Mouse (Mus musculus): ENCODE results near the gene Thbs1.

Thbs1 gene

DNA sequence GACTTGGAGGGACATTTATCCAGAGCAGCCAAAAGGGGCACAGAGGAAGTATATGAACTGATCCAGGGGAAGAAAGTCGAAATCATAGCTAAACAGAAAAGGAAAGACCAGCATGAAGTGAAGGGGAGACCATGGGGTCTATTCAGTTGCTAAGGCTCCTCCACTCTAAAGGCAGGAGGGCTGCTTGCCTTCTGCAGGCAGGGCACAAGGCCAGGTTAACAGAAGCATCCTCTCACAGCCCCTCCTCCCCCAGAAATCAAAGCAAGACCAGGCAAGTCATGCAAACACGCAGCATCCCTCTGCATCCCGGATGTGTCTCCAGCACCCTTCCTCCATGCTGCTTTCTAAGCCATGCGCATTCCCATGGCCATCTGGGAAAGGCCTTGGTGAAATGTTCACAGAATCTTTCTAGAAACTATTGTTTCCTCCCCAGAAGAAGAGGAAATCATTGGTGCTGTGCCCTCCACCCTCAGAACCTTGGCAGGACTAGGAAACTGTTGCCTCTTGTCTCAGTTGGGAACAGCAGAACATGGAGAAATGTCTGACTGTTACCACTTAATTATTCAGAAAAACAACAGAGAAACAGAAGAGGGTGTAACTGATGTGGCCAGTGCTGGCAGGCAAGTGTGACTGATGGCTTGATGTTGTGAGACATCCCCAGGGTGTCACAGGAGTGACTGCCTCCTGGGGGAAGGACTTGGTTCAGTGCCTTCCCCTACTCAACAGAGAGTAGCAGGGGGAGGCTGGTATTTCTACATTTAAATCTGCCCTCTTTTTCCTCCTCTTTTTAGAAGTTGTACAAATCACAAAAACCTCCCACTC, 36.9 kb downstream of the Thbs1 start:
- no peak for DNase-seq (ENCODE audit: low spot score)

DNA sequence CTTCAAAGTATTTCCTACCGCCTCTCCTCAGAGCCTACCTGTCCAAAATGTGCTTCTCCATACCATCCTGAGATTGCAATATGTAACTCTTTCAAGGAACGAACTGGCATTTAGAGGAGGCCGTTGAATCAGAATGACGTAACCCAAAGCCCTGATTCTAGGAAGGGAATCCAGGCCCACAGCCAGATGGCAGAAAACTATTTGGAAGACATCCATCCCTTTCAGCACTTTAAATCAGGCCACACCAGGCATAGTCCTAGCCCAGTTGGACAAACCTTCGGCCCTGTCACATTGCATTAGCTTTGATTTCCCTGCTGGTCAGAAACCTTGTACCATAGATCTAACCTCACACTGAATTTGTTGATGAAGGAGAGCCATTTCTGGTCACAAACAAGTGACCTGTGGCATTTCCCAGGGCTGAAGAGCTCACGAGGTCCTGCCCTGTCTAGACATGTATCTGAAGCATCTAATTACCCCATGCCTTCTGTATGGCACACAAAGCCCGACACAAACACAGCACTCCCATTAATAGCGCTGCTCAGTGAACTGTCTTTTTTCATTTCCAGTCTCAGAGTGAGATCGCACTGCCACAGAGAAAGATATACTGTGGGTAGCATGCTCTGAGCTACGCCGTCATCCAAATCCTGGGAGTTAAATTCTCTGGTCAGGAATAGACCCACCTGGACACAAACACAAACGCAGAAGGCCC, 38.3 kb downstream of the Thbs1 start:
- no peak for DNase-seq (ENCODE audit: low spot score)

DNA sequence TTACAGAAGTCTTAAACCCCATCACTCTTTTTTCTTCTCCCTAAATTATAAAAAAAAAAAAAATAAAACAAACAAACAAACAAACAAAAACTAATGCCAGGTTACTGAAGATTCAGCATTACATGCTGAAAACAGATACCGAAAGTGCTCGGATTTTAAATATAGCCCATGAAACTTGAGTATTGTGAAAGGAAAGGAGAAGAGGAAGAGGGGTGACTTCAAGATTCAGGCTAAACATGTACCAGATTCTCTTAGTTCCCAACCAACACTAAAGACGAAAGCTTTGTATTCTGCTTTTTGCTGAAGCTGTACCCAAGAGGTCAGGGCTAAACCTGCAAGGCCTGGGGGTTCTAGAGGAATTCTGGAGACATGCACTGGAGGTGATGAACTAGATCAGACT, 46.4 kb downstream of the Thbs1 start:
- no peak for DNase-seq (ENCODE audit: low spot score)

DNA sequence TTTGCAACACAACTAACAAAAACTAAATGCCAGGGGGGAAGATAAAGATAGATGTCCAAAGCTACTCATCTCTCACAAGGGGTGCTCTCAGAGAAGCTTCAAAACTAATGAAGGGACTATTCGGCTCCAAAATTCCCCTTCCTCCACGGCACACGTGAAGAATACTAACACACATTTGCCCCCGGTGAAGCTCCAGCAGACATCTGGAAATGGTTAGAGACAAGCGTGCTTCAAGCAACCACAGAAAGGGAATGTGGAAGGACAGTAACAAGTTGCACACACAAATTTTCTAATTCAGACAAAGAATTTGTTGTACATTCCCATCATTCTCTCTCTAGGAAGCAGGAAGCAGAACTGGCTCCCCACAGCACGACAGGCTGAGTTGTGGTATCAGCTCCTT, 47.5 kb downstream of the Thbs1 start:
- no peak for DNase-seq (ENCODE audit: low spot score)

DNA sequence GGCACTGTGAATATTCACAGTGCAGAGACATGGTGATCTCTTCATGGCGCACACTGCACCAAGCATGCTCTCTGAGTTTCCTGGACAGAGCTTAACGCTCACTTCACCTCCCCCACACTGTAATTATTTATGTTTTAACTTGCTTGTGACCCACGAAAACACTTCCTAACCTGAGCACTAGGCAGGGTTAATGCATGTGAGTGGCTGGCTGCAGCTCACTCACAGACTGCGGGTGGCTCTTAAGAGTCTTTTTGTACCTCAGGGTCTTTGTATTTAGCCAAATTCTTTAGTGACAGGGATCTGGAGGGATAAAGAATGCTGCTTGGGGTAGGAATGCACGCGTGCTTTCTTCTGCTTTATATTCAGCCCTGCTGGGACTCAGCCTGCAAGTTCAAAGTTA, 48.9 kb downstream of the Thbs1 start:
- no peak for DNase-seq (ENCODE audit: low spot score)

DNA sequence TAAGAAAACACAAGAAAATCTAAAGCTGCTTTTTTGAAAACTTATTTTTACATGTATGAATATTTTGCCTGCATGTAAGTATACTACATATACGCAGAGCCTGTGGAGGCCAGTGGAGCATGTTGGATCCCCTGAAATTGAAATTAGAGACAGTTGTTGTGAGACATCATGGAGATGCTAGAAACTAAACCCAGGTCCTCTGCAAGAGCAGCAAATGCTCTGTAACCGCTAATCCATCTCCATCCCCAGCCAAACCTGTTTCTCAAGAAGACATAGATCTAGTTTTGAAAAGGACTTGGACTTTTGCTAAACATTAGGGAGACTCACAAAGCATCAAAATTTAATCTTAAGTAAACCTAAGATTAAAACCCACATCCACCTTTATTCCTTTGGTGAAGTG, 49.3 kb downstream of the Thbs1 start:
- DNase-seq (ENCODE audit: low spot score): no peak

DNA sequence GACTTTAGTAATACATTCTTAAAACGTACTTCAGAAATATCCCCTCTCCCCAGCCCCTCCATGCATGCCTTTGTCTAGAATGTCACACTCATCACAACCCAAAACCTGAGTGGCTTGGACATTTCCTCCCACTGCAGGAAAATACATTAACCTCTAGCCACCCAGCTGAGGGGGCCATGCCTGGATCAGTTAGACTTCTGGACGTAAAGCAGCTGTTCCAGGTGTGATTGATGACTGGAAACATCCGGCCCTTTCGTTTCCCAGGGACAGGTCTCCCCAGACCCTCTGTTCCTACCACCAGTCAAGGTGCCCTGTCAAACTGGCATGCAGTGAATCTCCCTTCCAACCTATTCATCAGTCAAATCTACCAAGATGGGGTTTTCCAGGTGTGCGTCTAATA, 50.8 kb downstream of the Thbs1 start:
- DNase-seq (ENCODE audit: low spot score): no peak

DNA sequence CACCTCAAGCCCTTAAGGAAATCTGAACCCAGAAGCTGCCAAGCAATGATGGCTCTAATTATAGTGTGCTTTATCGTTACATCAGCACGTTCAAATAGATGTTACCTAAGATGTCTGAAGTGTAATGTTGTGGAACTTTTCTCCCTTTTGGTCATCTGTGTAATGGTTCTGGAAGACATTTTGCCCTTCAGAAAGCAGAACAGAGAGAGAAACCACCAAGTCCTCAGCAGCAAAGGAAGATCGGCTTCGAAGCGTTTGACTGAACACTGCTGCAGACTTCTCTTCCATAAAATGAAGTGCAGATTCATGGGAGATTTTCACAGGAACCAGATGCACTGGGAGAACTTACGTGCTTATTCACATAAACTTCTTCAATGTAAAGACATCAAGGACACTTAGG, 52.5 kb downstream of the Thbs1 start:
- no peak for DNase-seq (ENCODE audit: low spot score)

DNA sequence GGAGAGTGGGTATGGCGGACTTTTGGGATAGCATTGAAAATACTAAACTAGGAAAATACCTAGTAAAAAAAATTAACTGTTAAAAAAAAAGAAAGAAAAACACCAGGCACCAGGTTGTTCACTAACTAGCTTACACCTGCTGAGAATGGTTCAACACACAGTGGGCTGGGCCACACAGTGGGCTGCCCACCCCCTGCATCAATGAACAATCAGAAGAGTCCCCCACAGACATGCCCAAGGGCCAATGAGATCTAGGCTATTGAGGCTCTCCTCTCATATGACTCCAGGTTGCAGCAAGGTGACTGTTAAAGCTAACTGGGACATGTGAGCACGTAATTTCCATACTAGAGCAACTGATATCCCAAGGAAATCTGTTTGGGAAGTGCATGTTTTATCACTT, 54.0 kb downstream of the Thbs1 start:
- no peak for DNase-seq (ENCODE audit: low spot score)

DNA sequence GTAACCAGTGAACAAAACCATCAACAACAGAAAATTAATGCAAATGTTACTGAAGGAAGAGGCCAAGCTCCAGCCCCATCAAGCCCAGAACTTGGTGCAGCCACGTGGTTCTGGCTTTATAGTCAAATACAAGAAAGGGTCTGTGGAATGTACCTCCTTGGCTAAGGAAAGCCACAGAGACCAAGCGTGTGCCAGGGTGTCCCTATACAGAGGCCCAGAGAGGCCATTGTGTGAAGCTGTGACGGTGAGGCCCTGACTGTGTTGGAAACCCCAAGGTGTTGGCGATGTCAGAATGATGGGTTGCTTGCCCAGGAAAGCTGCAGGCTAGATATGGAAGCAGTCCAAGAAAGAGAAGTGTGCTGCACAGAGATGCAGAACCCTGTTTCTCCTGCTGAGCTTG, 56.1 kb downstream of the Thbs1 start:
- no peak for DNase-seq (ENCODE audit: low spot score)

DNA sequence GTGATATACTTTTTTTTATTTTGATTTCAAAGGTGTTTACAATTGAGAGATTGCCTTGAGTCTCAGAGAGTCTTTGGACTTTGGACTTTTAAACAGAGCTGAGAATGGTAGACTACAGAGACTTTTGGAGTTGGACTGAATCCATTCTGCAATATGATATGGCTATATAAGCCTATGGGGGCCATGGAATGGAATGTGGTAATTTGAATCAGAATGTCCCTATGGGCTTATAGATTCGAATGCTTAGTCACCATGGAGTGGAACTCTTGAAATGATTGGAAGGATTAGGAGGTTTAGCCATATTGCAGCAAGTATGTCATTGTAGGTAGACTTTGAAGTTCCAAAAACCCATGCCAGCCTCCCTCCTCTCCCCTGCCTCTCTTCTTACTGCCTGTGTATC, 56.5 kb downstream of the Thbs1 start:
- DNase-seq (ENCODE audit: low spot score): no peak

DNA sequence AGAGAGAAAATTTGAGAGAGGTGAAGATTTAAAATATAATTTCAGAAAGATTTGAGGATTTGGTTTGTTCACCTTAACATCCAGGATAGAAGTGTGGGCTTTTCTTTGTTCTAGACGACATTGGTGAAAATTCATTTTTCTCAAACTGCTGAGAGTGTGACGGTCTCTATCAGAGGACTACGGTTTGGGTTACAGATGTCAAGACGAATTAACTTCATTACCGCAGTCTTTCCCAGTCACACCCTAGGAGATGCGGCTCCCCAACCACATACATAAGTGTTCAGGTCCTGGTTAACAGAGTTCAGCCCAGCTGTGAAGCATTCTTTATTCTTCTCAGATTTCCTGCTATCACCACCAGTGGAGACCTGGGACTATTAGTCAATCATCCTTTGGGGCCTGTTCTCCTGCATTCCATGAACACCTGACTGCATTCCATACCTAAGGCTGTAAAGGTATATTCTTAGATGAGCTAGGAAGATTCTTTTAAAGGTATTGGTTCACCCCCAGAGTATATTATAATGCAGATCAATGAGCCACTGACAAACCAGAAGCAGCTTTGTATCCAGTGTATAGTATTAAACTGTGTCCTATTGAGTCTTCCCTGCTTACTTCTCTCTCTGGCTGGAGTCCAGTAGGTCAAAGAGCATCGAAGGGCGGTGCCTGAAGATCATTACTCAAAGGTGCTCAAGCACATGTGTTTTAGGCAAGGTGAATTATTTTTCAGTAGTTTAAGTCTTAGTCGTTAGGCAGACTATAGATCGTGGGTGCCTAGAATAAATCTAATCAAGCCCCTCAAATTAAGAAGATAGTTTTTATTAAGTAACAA, 63.1 kb downstream of the Thbs1 start:
- no peak for DNase-seq (ENCODE audit: low spot score)
